Mouse (Mus musculus): Measurements from ENCODE around the gene Gm21149. TPM values are rescaled to one million over a fixed set of nuclear protein-coding genes. Genes with fewer than 3 reads are reported as not detected.
"Not testable (repeated sequence)": the region's sequence is repeated elsewhere in the genome, so short reads cannot be mapped to it uniquely, and the experiment has no call there.

The Gm21149 gene
- polyA plus RNA-seq (2017; shearing (Covaris generic)) = not detected

- ATAC-seq = not testable (repeated sequence)
These were observed at the start of gene Gm21149 for GRCm38 (mm10) chr5:15476423-15476822. TSS of gene Gm21149 (minus strand) at chr5:15476523.

GRCm38 (mm10) chr5:15522470-15522869, 46.1 kb upstream of the Gm21149 start:
- ATAC-seq = not testable (repeated sequence)

DNA sequence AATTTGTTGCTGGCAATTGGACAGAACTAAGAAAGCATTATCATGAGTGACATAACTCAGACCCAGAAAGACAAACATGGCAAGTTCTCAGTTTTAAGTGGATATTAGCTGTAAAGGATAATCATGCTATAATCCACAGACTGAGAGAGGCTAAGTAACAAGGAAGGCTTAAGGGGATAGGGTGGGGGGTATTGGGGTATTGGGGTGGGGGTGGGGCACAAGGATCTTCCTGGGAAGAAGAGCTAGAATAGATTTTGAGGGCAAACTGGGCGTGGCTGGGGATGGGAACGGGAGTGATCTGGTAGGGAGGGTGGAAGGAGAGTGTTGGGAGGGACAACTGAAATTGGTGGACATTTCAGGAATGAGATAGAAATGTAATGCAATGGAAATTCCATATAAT, 45.7 kb upstream of the Gm21149 start:
- ATAC-seq = not testable (repeated sequence)

- ATAC-seq = not testable (repeated sequence)
These were observed 44.1 kb upstream of the Gm21149 start for GRCm38 (mm10) chr5:15520418-15520817.

DNA sequence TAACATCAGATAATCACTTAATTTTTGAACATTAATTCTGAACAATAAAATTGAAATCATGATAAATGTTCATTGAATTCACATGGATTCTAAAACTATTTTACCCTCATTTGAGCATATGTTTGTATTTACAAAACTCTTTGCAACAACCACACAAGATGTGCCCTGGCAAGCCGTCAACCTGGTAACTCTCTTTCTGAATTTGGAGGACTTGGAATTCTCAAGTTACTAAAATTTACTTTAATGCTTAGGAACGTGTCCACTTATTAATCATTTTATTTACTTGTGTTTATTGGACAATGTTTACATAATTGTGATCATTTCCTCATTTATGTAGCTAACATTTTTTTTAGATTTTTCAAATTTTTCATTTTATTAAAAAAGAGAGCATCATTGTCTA, 40.8 kb upstream of the Gm21149 start:
- ATAC-seq = not testable (repeated sequence)

DNA sequence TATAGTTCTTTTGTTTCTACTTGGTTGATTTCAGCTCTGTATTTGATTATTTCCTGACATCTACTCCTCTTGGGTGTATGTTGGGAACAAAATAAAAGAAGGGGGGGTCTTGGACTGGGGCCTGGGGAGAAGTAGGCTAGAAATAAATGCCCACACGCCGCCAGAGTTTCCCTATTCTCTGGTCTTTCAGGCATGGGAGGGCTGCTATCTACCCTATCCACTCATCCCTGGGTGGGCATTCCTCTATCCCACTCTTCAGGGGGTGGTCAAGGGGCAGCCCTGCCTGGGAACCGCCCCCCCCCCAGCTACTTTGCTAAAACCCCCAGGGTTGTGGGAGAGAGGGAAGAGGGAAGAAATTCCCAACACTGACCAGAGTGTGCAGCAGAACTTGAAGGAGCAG, 35.9 kb upstream of the Gm21149 start:
- not testable (repeated sequence) for ATAC-seq

DNA sequence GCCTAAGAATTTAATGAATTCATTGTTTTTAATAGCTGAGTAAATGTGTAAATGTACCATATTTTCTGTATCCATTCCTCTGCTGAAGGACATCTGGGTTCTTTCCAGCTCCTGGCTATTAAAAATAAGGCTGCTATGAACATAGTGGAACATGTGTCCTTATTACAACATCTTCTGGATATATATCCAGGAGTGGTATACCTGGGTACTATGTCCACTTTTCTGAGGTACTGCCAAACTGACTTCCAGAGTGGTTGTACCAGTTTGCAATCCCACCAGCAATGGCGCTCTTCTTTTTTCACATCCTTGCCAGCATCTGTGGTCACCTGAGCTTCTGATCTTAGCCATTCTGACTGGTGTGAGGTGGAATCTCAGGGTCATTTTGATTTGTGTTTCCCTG, 33.6 kb upstream of the Gm21149 start:
- not testable (repeated sequence) for ATAC-seq

DNA sequence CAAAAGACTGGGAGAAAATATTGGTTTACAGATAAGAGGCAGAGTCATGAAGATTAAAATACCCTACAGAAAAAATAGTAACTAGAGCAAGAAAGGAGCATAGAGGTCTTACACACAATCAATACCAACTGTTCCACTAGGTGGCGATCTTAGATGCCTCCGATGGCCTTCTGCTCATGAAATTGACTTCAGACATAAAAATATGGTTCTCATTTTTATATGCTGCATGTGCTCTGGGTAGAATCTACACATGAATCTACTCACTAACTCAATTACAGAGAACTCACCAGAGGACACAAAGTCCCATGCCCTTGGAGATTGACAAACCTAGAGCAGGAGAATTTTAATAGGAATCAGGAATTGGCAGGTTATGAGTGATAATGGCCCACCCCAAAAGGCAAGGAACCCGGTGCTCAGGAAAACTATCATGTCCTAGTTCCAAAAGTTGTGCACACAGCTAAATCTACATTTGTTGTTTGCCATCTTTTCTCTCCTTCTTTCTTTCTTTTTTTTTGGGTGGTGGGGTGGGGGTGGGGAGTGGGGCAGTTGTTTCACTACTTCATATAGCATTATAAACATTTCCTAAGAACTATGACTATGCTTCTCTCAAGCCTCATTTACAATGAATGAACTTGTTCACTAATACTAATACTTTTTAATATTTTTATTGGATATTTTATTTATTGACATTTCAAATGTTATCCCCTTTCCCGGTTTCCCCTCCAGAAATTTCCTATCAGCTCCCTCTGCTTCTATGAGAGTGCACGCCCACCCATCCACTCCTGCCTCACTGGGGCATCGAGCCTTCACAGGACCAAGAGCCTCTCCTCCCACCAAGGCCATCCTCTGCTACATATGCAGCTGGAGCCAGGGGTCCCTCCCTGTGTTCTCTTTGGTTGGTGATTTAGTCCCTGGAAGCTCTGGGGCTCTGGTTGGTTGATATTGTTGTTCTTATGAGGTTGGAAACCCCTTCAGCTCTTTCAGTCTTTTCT, 32.4 kb upstream of the Gm21149 start:
- ATAC-seq = not testable (repeated sequence)

GRCm38 (mm10) chr5:15507757-15508459, 31.6 kb upstream of the Gm21149 start:
- ATAC-seq = not testable (repeated sequence)

DNA sequence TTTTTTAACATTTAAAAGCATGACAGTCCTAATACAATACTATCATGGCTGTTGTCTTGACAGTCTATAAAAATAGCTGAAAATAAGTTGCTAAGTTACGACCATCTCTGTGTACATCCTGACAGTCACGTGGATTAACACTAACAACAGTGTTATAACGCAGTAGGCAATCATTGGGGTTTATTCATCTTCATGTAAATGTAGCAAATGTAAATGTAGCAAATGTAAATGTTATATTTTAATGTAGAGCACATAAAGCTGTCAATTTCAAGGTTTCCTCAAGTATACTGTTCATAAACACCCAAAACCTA, 30.9 kb upstream of the Gm21149 start:
- ATAC-seq = no peak

DNA sequence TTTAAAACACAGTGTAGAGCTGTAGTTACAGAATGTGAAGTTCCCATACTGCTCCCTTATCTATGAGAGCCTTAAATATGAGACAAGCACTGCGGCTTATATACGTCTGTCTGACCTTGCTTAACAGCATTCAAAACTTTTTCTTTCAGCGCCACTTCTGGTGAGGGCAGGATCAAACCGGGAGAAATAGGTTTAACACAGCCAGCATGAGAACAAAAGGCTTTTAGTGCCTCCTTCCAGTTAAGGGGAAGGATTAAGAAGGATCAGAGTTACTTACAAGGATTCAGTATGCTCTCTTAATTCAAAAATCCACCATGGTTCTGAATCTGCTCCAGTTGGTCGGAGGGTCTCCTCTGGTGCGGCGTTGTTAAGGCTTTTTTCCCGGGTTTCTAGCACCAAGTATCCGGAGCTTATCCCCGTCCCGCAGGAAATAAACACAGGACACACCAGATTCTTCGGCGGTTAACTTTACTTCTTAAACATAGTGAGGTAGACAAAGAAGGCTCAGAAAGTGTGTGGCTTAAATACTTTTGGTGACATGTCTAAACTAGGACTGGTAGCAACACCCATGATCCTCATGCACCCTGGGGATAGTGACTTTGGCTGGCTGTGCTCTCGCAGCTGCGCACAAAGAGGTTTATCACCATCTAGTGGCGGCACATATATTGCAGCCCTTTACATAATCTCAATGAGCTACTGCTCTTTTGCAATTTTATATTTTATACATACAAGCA, 30.4 kb upstream of the Gm21149 start:
- ATAC-seq = peak; percentile 46

- not testable (repeated sequence) for ATAC-seq
These were observed 22.6 kb upstream of the Gm21149 start for GRCm38 (mm10) chr5:15498774-15499400.

- ATAC-seq = not testable (repeated sequence)
These were observed 22.0 kb upstream of the Gm21149 start for GRCm38 (mm10) chr5:15498350-15498749.

DNA sequence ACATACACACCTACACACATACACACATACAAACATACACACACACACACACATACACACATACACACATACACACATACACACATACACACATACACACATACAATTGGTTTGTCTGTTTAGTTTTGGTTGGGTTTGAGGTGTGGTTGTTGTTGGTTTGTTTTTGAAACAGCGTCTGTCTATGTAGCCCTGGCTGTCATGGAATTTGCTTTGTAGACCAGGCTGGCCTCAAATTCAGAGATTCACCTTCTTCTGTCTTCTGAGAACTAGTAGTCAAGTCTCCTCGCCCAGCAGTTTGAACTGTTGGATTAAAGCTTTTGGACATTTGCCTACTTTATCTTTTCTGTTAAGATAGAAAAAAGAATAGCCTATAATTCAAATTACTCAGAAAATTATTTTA, 14.6 kb upstream of the Gm21149 start:
- not testable (repeated sequence) for ATAC-seq

- no peak for ATAC-seq
These were observed 12.4 kb upstream of the Gm21149 start for GRCm38 (mm10) chr5:15488743-15489142.

DNA sequence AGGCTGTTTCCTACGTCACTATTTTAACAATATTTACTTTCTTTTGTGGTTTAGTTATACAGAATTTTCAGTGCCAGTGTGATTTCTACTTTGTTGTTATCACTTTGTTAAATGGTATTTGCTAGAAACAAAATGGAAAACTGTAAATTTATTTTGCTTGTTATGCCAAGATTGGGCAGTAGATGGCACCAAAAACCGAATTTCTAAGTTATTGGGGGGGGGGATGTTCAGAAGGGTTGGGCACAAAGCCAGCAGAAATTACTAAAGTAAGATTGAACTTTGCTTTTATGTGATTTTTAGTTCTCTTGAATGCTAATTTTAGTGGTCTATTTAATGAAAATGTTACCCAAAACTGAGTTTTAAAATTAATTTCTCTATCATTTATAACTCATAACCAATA, 8.3 kb upstream of the Gm21149 start:
- not testable (repeated sequence) for ATAC-seq

GRCm38 (mm10) chr5:15483576-15483975, 7.3 kb upstream of the Gm21149 start:
- ATAC-seq = not testable (repeated sequence)

DNA sequence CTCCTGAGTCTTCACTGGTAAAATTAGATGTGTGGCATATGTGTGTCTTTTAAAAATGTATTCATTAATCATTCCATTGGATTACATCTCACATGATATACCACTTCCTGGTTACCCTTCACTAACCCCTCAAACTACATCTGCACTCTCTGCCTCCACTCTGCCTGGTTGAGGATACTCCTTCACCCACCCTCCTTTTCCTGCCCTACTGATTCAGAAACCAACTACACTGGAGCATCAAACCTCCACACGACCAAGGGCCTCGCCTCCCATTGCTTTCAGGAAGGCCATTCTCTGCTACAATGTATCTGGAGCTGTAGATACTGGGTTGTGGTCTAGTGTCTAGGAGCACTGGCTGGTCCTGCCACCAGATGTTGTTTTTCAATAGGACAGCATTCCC, 6.5 kb upstream of the Gm21149 start:
- ATAC-seq = not testable (repeated sequence)

- ATAC-seq = not testable (repeated sequence)
These were observed 6.2 kb downstream of the Gm21149 start for GRCm38 (mm10) chr5:15470141-15470540.

DNA sequence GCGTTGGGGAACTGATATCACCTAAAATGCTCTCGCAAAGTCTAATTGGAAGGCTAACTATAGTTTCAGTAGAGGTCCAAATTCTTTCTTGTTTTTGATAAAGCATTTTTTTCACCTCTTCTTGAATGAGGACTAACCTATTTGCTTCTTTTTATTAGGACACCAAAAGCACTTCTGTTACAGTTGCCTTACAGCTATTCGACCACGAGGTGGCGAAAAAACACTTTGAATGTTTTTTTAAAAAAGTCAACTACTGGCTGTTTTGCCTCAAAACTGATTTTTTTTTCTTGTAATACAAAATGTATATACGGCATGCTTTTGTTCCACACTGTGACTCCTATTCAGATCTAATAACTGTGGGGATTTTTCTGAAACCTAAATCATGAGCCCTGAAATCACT, 8.6 kb downstream of the Gm21149 start:
- ATAC-seq = not testable (repeated sequence)

- ATAC-seq = not testable (repeated sequence)
These were observed 10.1 kb downstream of the Gm21149 start for GRCm38 (mm10) chr5:15466218-15466617.

DNA sequence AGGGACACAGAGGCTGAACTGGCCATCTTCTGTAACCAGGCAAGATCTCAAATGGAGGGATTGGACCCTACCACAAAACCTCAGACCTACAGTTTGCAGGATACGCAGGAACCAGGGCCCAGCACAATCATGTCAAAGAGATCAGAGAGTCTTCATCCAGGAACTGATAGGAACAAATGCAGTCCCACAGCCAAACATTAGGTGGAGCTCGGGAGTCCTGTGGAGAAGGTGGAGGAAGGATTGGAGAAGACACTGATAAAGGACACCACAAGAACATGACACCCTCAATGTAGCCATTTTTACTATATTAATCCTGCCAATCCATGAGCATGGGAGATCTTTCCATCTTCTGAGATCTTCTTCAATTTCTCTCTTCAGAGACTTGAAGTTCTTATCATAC, 12.8 kb downstream of the Gm21149 start:
- ATAC-seq = not testable (repeated sequence)

Data from activated CD4-positive, CD25-positive, alpha-beta regulatory T cell, adult 4 months (primary cell).